Mouse (Mus musculus): ENCODE measurements around the gene C2cd2l. TPM values are rescaled to one million over a fixed set of nuclear protein-coding genes. Genes with fewer than 3 reads are reported as not detected.

C2cd2l gene
- polyA plus RNA-seq, 1 experiment from 2014 or later = 6.8 TPM

DNA sequence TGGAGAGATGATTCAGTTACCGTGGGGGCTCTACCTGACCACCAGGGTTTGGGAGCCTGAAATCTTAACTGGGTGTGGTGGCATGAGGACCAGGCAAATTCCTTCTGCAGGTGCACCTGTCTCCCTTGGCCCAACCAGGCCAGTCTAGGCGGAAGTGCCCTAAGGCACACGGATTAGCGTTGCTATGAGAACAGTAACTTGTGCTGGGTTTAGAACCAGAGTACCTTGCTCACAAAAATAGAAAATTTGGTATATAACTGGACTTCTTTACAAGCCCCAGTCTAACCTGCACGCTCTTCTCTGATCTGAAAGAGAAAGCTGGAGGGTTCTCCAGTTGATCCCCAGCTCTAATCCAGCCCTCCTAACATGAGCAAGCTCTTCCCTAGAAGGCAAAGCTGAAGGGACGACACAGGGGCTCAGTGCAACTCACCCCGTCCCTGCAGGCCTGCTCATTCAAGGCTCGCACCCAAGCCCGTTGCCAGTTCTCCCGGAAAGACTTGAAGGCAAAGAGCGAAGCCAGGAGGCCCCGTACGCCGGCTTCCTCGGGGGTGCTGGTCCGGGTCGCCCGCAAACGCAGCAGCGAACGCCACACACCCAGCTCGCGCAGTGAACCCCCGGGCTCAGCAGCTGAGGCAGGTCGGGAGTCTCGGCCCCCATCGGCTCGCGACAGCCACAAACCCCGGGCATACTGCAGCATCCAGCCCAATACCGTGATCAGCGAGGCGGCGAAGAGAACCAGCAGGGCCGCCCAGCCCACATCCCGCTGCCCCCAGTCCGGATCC lies 789 bp downstream of the C2cd2l start:
- H3K36me3 ChIP-seq (ENCODE audit: control insufficient read depth, insufficient read depth, low read length) = 0 out of 2 replicates have a peak, but pooled peaks cover 4% of the 10 kb centered on the region
- H3K27ac ChIP-seq (ENCODE audit: low read length) = peak overlapping the region; percentile 40
- H3K4me2 ChIP-seq (ENCODE audit: low read depth, low read length) = peak overlapping the region; percentile 63
- WGBS = 3% methylated on average over 37 of the region's 37 CpGs
- no peaks in the 10 kb centered on the region for H3K9me3 ChIP-seq (ENCODE audit: control insufficient read depth, low read length)
- ATAC-seq (ENCODE audit: low read depth) = no peak; the same call in 1 of the 2 replicates
- peak overlapping the region; percentile 90 for H3K4me3 ChIP-seq (ENCODE audit: low read length)
- H3K4me1 ChIP-seq (replicated peaks; ENCODE audit: control insufficient read depth, insufficient read depth, low read length) = peaks cover 20% of the 10 kb centered on the region
- H3K27me3 ChIP-seq (ENCODE audit: control insufficient read depth, insufficient read depth, low read depth, low read length) = no peaks in the 10 kb centered on the region
- peak overlapping the region; percentile 87 for H3K9ac ChIP-seq (ENCODE audit: low read length)

DNA sequence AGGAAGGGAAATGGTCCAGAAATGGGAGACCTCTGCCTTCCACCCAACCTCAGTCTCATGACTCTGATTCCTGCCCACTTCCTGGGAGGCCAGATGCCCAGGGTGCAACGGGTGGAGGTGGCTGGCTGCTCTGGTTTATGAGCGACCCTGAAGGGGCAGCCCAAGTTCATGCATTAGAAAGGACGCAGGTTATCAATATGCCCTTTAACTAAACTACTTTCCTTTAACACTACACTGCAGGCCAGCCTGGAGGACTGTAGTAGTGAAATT lies 1.3 kb downstream of the C2cd2l start:
- 31% methylated on average over 3 of the region's 3 CpGs for WGBS
- no peak for ATAC-seq (ENCODE audit: low read depth)

DNA sequence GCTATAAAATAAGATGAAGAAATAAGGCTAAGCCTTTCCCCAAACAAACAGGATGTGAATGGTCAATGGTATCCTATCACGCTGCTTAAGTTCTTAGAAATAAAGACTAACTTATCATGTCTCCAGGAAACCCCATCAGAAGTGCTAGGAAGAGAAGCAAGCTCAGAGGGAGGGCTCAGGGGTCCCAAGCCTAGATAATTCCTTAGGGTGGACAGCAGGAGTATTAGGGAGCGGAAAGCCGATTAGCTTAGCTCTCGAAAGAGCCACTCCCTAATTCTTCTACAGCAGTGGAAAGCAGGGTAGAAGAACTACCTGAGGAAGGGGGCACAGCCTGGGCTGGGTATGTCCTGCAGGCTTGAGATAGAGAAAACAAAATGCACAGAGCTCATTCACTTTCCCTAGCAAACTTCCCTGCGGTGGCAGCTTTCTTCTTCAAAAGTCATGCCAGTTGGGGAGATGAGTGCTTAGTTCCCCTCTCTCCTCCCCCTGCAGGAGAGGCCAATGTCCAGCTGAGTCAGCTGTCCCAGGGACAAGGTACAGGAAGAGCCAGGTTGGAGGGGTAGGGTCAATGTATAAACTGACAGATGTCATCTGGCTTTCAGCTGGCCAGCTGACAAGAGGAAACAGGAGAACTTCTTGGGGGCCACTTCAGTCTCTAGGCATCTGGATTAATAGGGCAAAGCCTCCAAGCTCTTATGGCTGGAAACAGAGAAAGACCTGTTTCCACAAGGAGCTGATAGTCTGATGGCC lies 1.8 kb downstream of the C2cd2l start:
- peaks cover 8% of the 10 kb centered on the region; the same call in 1 of the 2 replicates for H3K36me3 ChIP-seq (ENCODE audit: control insufficient read depth, insufficient read depth, low read length)
- peaks cover 20% of the 10 kb centered on the region for H3K4me1 ChIP-seq (replicated peaks; ENCODE audit: control insufficient read depth, insufficient read depth, low read length)
- no peaks in the 10 kb centered on the region for H3K27me3 ChIP-seq (ENCODE audit: control insufficient read depth, insufficient read depth, low read depth, low read length)
- H3K27ac ChIP-seq (ENCODE audit: low read length) = no peak overlapping the region
- peak overlapping the region; percentile 90; the same call in 1 of the 2 replicates for H3K4me3 ChIP-seq (ENCODE audit: low read length)
- no peak for ATAC-seq (ENCODE audit: low read depth)
- 59% methylated on average over 5 of the region's 5 CpGs for WGBS
- no peaks in the 10 kb centered on the region for H3K9me3 ChIP-seq (ENCODE audit: control insufficient read depth, low read length)
- H3K4me2 ChIP-seq (ENCODE audit: low read depth, low read length) = peak overlapping the region; percentile 63
- peak overlapping the region; percentile 87; the same call in 1 of the 2 replicates for H3K9ac ChIP-seq (ENCODE audit: low read length)

More for the DNA sequence above, 1.3 kb downstream of the C2cd2l start:
- Histone ChIP-seq H3K9me3 (ENCODE audit: control insufficient read depth, low read length) (no peaks in the 10 kb centered on the region), H3K36me3 (ENCODE audit: control insufficient read depth, insufficient read depth, low read length) (peaks cover 7% of the 10 kb centered on the region; the same call in 1 of the 2 replicates), H3K27ac (ENCODE audit: low read length) (no peak overlapping the region), H3K9ac (ENCODE audit: low read length) (peak overlapping the region; percentile 87; the same call in 1 of the 2 replicates), H3K27me3 (ENCODE audit: control insufficient read depth, insufficient read depth, low read depth, low read length) (no peaks in the 10 kb centered on the region), H3K4me3 (ENCODE audit: low read length) (peak overlapping the region; percentile 90), H3K4me2 (ENCODE audit: low read depth, low read length) (peak overlapping the region; percentile 63), H3K4me1 (replicated peaks; ENCODE audit: control insufficient read depth, insufficient read depth, low read length) (peaks cover 20% of the 10 kb centered on the region)

DNA sequence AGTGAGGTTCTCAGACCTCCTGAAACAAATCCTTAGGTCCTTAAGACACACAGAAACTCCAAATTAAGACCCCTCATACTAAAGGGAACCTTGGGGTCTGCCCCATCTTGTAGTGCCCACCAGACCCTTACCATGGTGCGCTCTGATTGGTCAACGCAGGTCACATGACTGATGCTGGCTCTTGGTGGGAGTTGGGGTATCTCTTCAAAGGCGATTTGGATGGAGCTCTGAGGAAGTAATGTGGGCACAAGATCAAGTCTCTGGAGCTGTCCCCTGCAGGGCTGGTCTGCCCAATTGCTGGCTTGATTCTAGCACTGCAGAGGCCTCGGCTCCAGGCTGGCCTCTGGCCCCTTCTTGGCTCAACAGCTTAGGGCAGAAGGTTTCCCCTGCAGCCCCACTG lies 2.6 kb downstream of the C2cd2l start:
- ATAC-seq (ENCODE audit: low read depth) = no peak
- Histone ChIP-seq H3K27ac (ENCODE audit: low read length) (no peak overlapping the region), H3K4me2 (ENCODE audit: low read depth, low read length) (no peak overlapping the region; the same call in 1 of the 2 replicates), H3K4me3 (ENCODE audit: low read length) (no peak overlapping the region), H3K27me3 (ENCODE audit: control insufficient read depth, insufficient read depth, low read depth, low read length) (no peaks in the 10 kb centered on the region), H3K9ac (ENCODE audit: low read length) (no peak overlapping the region), H3K9me3 (ENCODE audit: control insufficient read depth, low read length) (no peaks in the 10 kb centered on the region), H3K4me1 (replicated peaks; ENCODE audit: control insufficient read depth, insufficient read depth, low read length) (peaks cover 20% of the 10 kb centered on the region), H3K36me3 (ENCODE audit: control insufficient read depth, insufficient read depth, low read length) (peaks cover 11% of the 10 kb centered on the region; the same call in 1 of the 2 replicates)
- whole genome bisulfite sequencing = 64% methylated on average over 4 of the region's 4 CpGs

DNA sequence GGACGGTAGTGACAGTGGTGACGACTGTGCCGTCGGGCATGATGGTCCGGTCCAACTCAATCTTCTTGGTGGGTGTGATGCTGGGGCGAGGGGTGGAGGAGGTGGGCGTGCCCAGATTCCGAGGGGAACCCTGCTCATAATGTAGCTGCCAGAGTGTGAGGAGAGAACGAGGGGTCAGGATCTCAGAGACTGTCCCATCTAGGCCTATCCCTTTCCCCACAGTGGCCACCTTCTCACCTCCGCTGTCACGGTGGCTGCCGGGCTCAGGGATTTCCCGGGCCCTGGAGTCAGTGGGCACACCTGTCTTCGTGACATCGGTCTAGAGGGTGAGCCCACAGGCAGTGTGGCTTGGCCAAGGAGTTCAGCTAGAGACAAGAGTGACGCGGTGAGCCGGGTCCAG lies 5.2 kb downstream of the C2cd2l start:
- H3K36me3 ChIP-seq (ENCODE audit: control insufficient read depth, insufficient read depth, low read length) = peaks cover 11% of the 10 kb centered on the region; the same call in 1 of the 2 replicates
- H3K27me3 ChIP-seq (ENCODE audit: control insufficient read depth, insufficient read depth, low read depth, low read length) = no peaks in the 10 kb centered on the region
- no peak overlapping the region for H3K9ac ChIP-seq (ENCODE audit: low read length)
- no peak for ATAC-seq (ENCODE audit: low read depth)
- H3K4me1 ChIP-seq (replicated peaks; ENCODE audit: control insufficient read depth, insufficient read depth, low read length) = peaks cover 17% of the 10 kb centered on the region
- no peaks in the 10 kb centered on the region for H3K9me3 ChIP-seq (ENCODE audit: control insufficient read depth, low read length)
- H3K4me2 ChIP-seq (ENCODE audit: low read depth, low read length) = no peak overlapping the region
- no peak overlapping the region for H3K27ac ChIP-seq (ENCODE audit: low read length)
- no peak overlapping the region for H3K4me3 ChIP-seq (ENCODE audit: low read length)
- 95% methylated on average over 18 of the region's 18 CpGs for WGBS

DNA sequence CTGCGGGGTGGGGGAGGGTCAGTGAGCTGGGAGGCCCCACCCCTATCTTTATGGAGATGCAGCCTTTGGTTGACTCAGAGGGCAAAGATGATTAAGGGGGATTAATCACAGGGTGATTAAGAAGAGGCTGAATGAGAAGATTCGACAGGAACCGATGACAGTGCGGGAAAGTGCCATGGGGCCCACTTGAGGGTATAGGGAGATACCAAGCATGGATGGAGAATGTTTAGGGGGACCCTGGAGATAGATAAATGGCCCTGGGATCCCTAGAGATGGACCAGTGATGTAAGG lies 5.9 kb downstream of the C2cd2l start:
- H3K27ac ChIP-seq (ENCODE audit: low read length) = no peak overlapping the region
- H3K9me3 ChIP-seq (ENCODE audit: control insufficient read depth, low read length) = no peaks in the 10 kb centered on the region
- H3K27me3 ChIP-seq (ENCODE audit: control insufficient read depth, insufficient read depth, low read depth, low read length) = no peaks in the 10 kb centered on the region
- H3K4me1 ChIP-seq (replicated peaks; ENCODE audit: control insufficient read depth, insufficient read depth, low read length) = peaks cover 17% of the 10 kb centered on the region
- peaks cover 11% of the 10 kb centered on the region; the same call in 1 of the 2 replicates for H3K36me3 ChIP-seq (ENCODE audit: control insufficient read depth, insufficient read depth, low read length)
- H3K4me2 ChIP-seq (ENCODE audit: low read depth, low read length) = no peak overlapping the region
- 65% methylated on average over 4 of the region's 4 CpGs for WGBS
- no peak overlapping the region for H3K9ac ChIP-seq (ENCODE audit: low read length)
- ATAC-seq (ENCODE audit: low read depth) = no peak
- no peak overlapping the region for H3K4me3 ChIP-seq (ENCODE audit: low read length)

DNA sequence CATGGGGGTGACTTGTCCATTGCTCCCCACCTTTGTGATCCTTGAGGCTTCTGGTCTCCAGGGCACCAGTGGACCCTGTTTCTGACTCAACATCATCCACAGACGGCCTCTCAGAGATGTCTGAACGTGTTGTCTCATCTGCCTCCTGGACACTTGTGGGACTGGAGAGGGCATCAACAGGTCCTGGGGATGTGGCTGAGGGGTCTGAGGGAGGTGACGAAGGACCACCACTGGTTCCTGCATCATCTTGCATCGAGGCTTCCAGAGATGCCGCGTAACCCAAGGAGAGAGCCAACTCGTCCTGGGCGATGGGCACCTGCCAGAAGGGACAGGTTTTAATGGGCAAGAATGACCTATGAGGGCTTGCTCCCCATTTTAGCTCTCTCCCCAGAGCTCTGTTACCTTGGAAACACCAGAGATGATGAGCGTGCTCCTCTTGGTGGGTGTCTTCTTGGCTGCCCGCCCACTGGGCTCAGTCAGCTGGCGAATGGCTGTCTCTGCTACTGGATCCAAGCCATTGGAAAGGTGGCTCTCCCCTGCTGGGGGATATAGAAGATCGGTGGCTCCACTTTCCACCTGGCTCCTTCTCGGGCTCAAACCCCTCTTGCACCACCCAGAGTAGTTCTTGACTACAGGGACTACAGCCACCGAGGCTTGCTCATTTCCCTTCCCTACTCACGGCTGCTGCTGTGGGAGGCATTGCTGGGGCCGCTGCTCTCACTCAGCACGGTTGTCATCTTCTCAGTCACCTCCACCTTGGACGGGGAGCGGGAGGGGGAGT lies 6.4 kb downstream of the C2cd2l start:
- H3K9me3 ChIP-seq (ENCODE audit: control insufficient read depth, low read length) = no peaks in the 10 kb centered on the region
- peaks cover 12% of the 10 kb centered on the region for H3K4me1 ChIP-seq (replicated peaks; ENCODE audit: control insufficient read depth, insufficient read depth, low read length)
- peaks cover 11% of the 10 kb centered on the region; the same call in 1 of the 2 replicates for H3K36me3 ChIP-seq (ENCODE audit: control insufficient read depth, insufficient read depth, low read length)
- WGBS = 70% methylated on average over 19 of the region's 19 CpGs
- no peak for ATAC-seq (ENCODE audit: low read depth)
- H3K27ac ChIP-seq (ENCODE audit: low read length) = no peak overlapping the region
- H3K9ac ChIP-seq (ENCODE audit: low read length) = no peak overlapping the region
- H3K27me3 ChIP-seq (ENCODE audit: control insufficient read depth, insufficient read depth, low read depth, low read length) = no peaks in the 10 kb centered on the region
- H3K4me3 ChIP-seq (ENCODE audit: low read length) = no peak overlapping the region
- no peak overlapping the region for H3K4me2 ChIP-seq (ENCODE audit: low read depth, low read length)

DNA sequence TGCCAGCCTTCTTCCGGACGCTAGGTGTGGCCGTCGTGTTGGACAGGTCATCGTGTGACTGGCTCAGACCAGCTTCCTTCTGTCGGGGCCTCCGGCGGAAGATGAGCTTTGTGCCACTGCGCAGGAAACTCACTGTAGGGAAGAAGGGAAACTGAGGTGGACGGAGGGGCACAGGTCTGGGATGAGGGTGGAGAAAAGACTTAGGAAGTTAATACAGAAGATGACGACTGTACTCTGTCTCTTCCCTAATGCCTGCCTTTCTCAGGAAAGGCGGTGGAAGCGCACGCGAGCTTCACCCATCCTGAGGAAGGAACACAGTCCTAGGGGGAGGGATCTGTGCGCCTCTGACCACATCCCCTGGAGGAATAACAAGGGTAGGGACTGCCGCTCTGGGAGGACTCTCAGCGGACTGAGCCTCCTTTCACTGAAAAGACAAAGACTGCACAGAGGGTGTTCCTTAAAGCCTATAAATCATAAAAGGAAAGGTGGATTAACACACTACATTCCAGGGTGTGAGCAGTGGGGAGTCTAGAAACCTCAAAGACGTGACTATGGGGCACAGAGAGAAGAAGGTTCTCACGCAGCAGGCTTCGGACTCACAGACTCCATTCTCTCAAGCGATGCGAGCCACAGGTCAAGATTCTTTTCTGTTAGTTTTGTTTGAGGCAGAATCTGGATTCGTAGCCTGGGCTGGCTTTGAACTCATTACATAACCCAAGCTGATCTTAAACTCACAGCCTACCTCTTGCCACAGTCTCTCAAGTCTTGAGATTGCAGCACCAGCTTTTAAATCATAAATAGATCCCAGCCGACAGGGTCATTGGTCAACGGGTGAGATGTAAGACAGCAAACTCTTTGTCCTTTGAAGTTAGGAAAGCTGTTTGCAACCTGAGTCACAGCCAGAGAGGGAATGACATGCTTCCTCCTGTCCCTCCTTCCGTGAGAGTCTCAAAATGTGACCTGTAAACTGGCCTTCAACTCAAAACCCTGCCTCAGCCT lies 8.7 kb downstream of the C2cd2l start:
- H3K4me2 ChIP-seq (ENCODE audit: low read depth, low read length) = peak overlapping the region; percentile 27
- H3K27ac ChIP-seq (ENCODE audit: low read length) = peak overlapping the region; percentile 67
- H3K4me1 ChIP-seq (replicated peaks; ENCODE audit: control insufficient read depth, insufficient read depth, low read length) = no peaks in the 10 kb centered on the region
- H3K36me3 ChIP-seq (ENCODE audit: control insufficient read depth, insufficient read depth, low read length) = peaks cover 10% of the 10 kb centered on the region; the same call in 1 of the 2 replicates
- peak overlapping the region; percentile 5; the same call in 1 of the 2 replicates for H3K9ac ChIP-seq (ENCODE audit: low read length)
- WGBS = 17% methylated on average over 27 of the region's 27 CpGs
- peak; percentile 81 for ATAC-seq (ENCODE audit: low read depth)
- peak overlapping the region; percentile 6; the same call in 1 of the 2 replicates for H3K4me3 ChIP-seq (ENCODE audit: low read length)
- H3K9me3 ChIP-seq (ENCODE audit: control insufficient read depth, low read length) = no peaks in the 10 kb centered on the region
- H3K27me3 ChIP-seq (ENCODE audit: control insufficient read depth, insufficient read depth, low read depth, low read length) = no peaks in the 10 kb centered on the region
